Mouse (Mus musculus): ENCODE measurements around the gene Per3.

Gene Per3

DNA sequence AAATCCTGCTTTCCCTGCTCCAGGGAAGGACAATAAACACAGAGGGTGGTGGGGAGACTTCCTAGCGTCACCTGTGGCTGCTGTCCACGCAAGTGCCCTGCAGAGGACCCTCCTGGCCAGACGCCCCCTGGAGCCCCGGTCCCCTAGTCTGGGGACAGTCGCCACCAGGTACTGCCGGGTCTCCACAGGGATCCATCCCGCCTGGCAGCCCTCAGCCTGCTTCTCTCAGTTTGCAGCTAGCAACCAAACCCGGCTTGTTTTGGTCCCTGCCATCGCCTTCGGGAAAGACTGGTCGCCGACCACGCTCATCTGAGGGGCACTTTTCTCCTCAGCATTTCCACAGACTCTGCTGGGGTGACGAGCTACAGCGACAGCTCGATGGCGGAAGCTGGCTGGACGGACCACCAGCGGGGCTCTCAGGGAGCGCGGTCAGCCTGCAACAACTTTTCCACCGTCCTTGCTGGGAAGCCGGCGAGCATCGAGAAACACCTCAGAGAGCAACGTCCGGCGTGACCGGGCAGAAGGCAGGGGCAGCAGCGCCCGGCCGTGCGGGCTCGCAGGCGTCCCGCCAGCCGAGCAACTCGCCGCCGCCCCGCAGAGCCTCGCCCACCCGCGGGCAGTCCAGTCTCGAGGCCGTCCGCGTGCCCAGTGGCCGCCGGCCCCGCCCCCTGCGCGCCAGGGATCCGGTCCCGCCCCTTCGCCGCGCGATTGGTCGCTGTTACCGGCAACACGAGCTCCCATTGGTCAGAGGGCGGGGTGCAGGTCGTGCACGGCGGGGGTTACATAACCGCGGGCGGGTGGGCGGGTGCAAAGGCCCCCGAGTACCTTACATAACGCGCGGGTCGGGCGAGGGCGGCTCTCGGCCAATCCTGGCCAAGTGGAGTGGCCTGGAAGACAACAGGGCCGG, at the start of gene Per3:
Per3 (minus strand) TSS at position 629 of the 907 bp plus-strand sequence.
- DNase-seq (ENCODE audit: low read depth) = peak; percentile 95

DNA sequence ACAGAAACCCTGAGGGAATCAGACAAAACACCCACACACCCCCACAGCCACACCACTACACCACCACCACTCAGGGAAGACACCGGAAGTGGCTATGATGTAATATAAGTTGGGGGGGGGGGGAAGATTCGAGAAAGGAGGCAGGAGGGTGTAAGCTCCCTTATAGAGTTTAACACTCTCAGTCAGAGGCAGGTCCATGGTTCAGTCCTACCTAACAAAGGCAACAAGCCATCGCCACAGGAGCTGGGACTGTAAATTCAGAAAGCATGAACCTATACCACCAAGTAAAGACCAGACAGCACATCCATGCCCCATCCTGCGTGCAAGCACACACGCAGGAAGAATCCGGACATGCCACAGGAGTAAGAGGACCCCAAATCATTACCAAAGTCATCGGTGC, 44.8 kb upstream of the Per3 start, which contains the start of gene Gm13090:
Gm13090 (plus strand) TSS at position 301 of the 400 bp plus-strand sequence.
- DNase-seq (ENCODE audit: low read depth) = no peak

GRCm38 (mm10) chr4:151088819-151089218, 44.4 kb upstream of the Per3 start:
- DNase-seq (ENCODE audit: low read depth) = no peak

DNA sequence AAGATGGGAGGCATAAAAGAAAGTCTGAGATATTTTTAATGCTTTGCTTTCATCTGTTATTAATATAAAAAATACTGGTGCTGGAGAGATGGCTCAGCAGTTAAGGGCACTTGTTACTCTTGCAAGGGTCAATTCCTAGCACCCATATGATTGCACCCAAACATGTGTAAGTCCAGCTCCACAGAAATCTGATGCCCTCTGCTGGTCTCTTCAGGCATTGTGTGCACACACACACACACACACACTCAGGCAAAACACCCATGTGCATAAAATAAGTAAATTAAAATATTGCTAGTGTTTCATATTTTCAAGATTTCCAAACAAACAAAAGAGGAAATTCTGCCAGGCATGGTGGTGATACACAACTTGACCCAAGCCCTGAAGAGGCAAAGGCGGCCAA, 42.9 kb upstream of the Per3 start:
- DNase-seq (ENCODE audit: low read depth) = no peak

- no peak for DNase-seq (ENCODE audit: low read depth)
Measured at GRCm38 (mm10) chr4:151083027-151083426, 38.6 kb upstream of the Per3 start.

DNA sequence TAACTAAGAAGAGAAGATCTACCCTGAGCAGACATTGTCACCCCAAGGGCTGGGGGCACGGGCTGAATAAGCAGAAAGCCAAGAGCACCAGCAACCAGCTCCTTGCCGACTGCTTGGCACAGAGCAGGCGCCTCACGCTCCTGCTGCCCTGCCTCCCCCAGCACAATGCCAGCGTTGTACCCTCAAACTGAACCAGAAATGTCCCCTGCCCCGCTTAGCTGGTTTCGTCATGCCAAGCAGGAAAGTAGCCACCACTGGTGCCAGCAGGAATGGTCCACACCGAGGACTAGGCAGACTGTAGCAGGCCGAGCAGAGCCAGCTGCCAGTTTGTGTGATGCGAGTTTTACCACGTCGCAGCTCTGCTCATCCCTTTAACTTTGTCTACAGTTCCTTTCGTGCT, 37.5 kb upstream of the Per3 start:
- no peak for DNase-seq (ENCODE audit: low read depth)

DNA sequence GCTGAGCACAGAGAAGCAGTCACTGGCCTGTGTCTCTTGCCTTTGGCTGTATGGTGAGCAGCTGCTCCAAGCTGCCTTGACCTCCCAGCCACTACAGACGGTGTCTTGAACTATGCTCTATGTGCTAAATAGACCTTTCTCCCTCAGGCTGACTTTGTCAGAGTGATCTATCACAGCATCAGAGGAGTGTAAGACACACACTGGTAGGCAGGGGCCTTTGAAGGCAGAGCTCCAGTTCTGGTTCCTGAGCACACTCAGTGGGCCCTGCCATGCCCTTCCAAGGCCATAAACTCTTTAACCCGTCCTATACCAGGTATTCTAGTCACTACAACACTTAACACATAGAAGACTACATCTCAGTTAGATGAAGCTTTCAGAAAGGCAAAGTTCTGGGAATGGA, 36.9 kb upstream of the Per3 start:
- no peak for DNase-seq (ENCODE audit: low read depth)

GRCm38 (mm10) chr4:151074817-151075216, 30.4 kb upstream of the Per3 start:
- no peak for DNase-seq (ENCODE audit: low read depth)

GRCm38 (mm10) chr4:151073108-151073744, 28.8 kb upstream of the Per3 start:
- DNase-seq (ENCODE audit: low read depth) = peak; percentile 83

DNA sequence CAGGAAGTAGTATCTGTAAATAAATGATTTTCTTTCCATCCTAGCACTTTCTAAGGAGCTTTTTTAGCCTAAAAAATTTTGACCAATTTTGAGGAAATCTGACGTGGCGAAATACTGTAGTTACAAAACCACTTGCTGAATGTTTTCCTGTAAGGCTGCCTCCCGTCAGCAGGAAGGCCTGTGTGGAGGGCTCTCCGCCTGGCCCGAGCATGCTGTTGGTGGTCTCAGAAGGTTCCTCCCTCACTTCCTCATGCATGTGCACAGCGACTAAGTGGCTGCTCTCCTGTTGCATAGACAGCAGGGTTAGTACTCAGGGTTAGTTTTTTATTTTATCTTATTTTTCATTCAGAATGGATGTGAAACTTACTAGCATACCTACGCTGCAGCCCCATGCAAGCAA, 26.5 kb upstream of the Per3 start:
- DNase-seq (ENCODE audit: low read depth) = no peak

GRCm38 (mm10) chr4:151068751-151069150, 24.3 kb upstream of the Per3 start:
- no peak for DNase-seq (ENCODE audit: low read depth)

- DNase-seq (ENCODE audit: low read depth) = no peak
Measured at GRCm38 (mm10) chr4:151059566-151059965, 15.1 kb upstream of the Per3 start.

GRCm38 (mm10) chr4:151058634-151059033, 14.2 kb upstream of the Per3 start:
- no peak for DNase-seq (ENCODE audit: low read depth)

DNA sequence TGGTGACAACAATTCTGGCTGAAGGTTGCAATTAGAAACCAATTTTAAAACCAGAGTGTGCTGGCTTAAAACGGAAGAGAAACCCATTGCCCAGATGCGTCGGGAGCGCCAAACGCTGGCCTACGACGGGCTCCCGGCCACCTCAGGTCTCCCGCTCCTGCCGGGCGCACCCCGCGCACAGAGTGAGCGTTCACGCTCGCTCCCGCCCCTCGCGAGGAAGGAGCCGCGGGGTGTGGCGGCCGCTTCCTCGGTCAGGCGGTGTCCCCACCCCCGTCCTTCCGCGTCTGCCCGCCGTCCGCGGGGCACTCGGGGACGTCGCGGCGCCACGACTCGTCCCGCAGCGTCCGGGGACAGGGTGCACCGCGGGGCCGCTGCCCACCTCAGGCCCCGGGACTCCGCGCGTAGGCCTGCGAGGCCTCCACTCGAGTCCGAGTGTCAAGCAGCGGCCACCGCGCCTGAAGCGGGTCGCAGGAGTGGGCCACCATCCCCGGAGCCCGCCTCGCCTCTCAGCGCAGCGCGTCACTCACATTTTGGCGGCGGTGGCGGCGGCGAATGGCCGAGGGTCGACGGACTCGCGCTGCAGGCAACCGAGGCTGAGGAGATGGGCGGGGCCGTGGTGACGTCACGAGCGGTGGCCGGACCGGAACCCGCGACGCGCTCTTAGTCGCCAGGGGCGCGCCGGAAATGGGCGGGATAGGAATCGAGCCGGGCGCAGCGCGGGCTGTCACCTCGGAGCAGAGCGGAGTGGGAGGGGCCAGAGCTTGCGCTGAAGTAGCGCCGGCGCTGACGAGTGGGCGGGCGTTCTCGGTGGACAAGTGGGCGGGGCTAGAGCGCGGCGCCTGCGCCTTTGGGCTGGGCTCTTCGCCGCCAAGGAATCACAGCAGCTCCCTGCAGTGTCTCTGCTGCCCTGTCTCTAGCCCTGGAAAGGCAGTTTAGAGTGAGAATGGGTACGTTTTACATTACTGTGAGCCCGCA, 13.2 kb upstream of the Per3 start, which contains the start of gene Vamp3:
Vamp3 (minus strand) TSS at position 617 of the 975 bp plus-strand sequence.
- peak; percentile 99 for DNase-seq (ENCODE audit: low read depth)

DNA sequence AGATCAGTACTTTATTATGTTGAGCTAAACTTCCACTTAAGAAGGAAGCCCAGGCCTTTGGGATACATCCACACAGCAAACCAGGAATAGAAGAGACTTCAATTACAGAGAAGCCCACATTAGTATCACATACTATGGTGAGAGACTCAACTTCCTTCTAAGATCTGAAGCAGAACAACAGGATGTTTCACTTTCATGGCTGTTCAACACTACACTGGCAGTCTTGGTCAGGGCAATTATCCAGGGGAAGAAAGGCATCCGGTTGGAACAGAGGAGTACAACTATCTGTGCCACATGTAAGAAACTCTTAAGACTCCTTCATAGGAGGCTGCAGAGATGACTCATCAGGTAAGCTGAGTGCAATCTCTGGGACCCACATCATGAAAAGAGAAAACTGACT, 6.7 kb upstream of the Per3 start:
- DNase-seq (ENCODE audit: low read depth) = no peak

- DNase-seq (ENCODE audit: low read depth) = no peak
Measured at GRCm38 (mm10) chr4:151046524-151046923, 2.1 kb upstream of the Per3 start.

GRCm38 (mm10) chr4:151044944-151045570, 592 bp upstream of the Per3 start:
- no peak for DNase-seq (ENCODE audit: low read depth)

- peak; percentile 44 for DNase-seq (ENCODE audit: low read depth)
Measured at GRCm38 (mm10) chr4:151043281-151043680, 1.2 kb downstream of the Per3 start.

GRCm38 (mm10) chr4:151041506-151041905, 3.0 kb downstream of the Per3 start:
- no peak for DNase-seq (ENCODE audit: low read depth)

DNA sequence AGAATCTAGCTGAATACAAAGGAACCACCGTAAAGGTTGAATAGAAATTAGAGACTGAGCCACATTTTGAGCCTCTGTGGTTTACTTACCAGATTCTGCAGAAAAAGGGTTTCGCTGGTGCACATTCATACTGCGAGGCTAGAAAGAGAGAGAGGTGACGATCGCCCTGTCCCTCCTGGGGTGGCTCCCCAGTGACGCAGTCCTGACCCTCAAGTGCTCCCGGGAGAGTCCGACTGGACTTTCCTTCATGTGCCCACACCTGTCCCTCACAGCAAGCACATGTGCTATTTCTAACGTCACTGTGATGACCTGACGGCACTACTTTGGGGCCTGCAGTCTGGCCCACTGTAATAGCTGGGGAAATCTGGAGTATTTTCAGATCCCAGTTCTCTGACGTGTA, 6.7 kb downstream of the Per3 start:
- no peak for DNase-seq (ENCODE audit: low read depth)

- no peak for DNase-seq (ENCODE audit: low read depth)
Measured at GRCm38 (mm10) chr4:151036521-151036920, 7.9 kb downstream of the Per3 start.

DNA sequence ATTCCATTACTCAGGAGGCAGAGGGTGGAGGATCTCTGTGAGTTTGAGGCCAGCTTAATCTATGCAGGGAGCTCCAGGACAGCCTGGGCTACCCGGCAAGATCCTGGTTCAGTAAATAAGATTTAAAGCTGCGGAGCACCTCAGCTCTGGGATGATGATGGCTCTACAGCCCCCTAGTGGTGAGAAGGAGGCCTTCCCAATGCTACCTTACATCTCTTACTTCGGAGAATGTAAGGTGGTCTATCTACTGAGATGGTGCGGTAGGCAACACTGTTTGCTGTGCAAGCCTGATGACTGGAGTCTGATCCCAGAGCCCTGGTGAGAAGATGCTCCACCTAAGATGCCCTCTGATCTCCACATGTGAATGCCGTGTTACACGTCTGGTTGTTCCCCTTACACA, 17.5 kb downstream of the Per3 start:
- DNase-seq (ENCODE audit: low read depth) = peak; percentile 68
